Mouse (Mus musculus) forebrain, embryonic 11.5 days (tissue): ENCODE data around the gene Acnat1. TPM values are rescaled to one million over a fixed set of nuclear protein-coding genes. Genes with fewer than 3 reads are reported as not detected.
"Not testable (repeated sequence)": the region's sequence is repeated elsewhere in the genome, so short reads cannot be mapped to it uniquely, and the experiment has no call there.

Source experiments
- ATAC-seq: fragments of 200-750 bp; cut with Nextera tagmentation; replicated peaks from 2 replicates; pipeline ENCODE4 v1.8.0; 2017; ENCODE audit warnings: moderate TSS enrichment; ENCODE audit not compliant: low FRiP score
- DNase-seq: peaks from one replicate; pipeline ENCODE4 v3.0.0-alpha.2; 2017; ENCODE audit warnings: low spot score
- H3K27ac ChIP-seq: fragments of 300-500 bp; sonication (generic); 2 replicates; pipeline ENCODE4 v1.5.1; 2014; ENCODE audit warnings: low read depth, low read length
- H3K27me3 ChIP-seq: fragments of 300-500 bp; sonication (generic); 2 replicates; pipeline ENCODE4 v1.6.1; 2014; ENCODE audit warnings: mild to moderate bottlenecking, low read length, mixed read lengths; ENCODE audit not compliant: control insufficient read depth, insufficient read depth
- H3K36me3 ChIP-seq: fragments of 300-500 bp; sonication (generic); 2 replicates; pipeline ENCODE4 v1.6.1; 2014; ENCODE audit warnings: mild to moderate bottlenecking, low read length, moderate library complexity, mixed read lengths; ENCODE audit not compliant: control insufficient read depth, insufficient read depth
- H3K4me1 ChIP-seq: fragments of 300-500 bp; sonication (generic); replicated peaks from 2 replicates; pipeline ENCODE4 v1.6.1; 2014; ENCODE audit warnings: low read length, mixed read lengths; ENCODE audit not compliant: control insufficient read depth, insufficient read depth
- H3K4me2 ChIP-seq: fragments of 300-500 bp; sonication (generic); 2 replicates; pipeline ENCODE4 v1.6.1; 2014; ENCODE audit warnings: low read depth, mild to moderate bottlenecking, low read length, moderate library complexity, mixed read lengths; ENCODE audit not compliant: severe bottlenecking
- H3K4me3 ChIP-seq: fragments of 300-500 bp; sonication (generic); 2 replicates; pipeline ENCODE4 v1.5.1; 2014; ENCODE audit warnings: low read depth, low read length
- H3K9ac ChIP-seq: fragments of 300-500 bp; sonication (generic); 2 replicates; pipeline ENCODE4 v1.6.1; 2014; ENCODE audit warnings: low read length
- H3K9me3 ChIP-seq: fragments of 300-500 bp; sonication (generic); 2 replicates; pipeline ENCODE4 v1.6.1; 2016; ENCODE audit warnings: low read length, mixed read lengths; ENCODE audit not compliant: control insufficient read depth
- WGBS: fragments of 180-500 bp; shearing (Covaris S2); extraction: QIAGEN DNeasy Blood & Tissue Kit; methylation state at CpG from one replicate; pipeline ENCODE4 v1.1.7; 2014; 5-methylcytosine and 5-hydroxymethylcytosine counted together
- polyA plus RNA-seq: library from polyadenylated mRNA; unstranded; fragments of >200 nt; fragmentation: Nextera tagmentation; extraction: Ambion mirVana; gene quantifications from 2 replicates; pipeline ENCODE4 v1.2.1, GENCODE M21; 2014

The Acnat1 gene
- polyA plus RNA-seq, 1 experiment from 2014 or later = not detected

GRCm38 (mm10) chr4:49410151-49410550 lies 63.6 kb downstream of the Acnat1 start:
- not testable (repeated sequence) for ATAC-seq, H3K9me3 ChIP-seq
- WGBS = 83% methylated on average over 2 of the region's 2 CpGs

GRCm38 (mm10) chr4:49407957-49408356 lies 65.8 kb downstream of the Acnat1 start, which contains the start of gene Acnat2:
Gene Acnat2 (minus strand): TSS chr4:49408151.
- H3K9ac ChIP-seq, H3K27ac ChIP-seq, ATAC-seq, H3K4me1 ChIP-seq, H3K4me3 ChIP-seq, H3K9me3 ChIP-seq, H3K4me2 ChIP-seq, H3K36me3 ChIP-seq, H3K27me3 ChIP-seq, DNase-seq: not testable (repeated sequence)
- WGBS = 88% methylated on average over 5 of the region's 5 CpGs

More at GRCm38 (mm10) chr4:49410151-49410550, 63.6 kb downstream of the Acnat1 start:
- not testable (repeated sequence) for H3K27me3 ChIP-seq, H3K9ac ChIP-seq, H3K4me2 ChIP-seq, H3K4me1 ChIP-seq, DNase-seq, H3K36me3 ChIP-seq, H3K27ac ChIP-seq, H3K4me3 ChIP-seq

Other genes starting within 250 kb of the Acnat1 start
- not detected in 2 replicates for gene Acnat2, start 65.8 kb downstream of the Acnat1 start, polyA plus RNA-seq
- 0.21 and 0.35 TPM in 2 replicates for gene Baat, start 32.6 kb upstream of the Acnat1 start, polyA plus RNA-seq
- 91.2 and 96.8 TPM in 2 replicates for gene Mrpl50, start 47.2 kb upstream of the Acnat1 start, polyA plus RNA-seq
- 13.2 and 14.5 TPM in 2 replicates for gene Zfp189, start 47.3 kb upstream of the Acnat1 start, polyA plus RNA-seq
- not detected in 2 replicates for gene Aldob, start 75.6 kb upstream of the Acnat1 start, polyA plus RNA-seq
- gene Tmem246, start 124.0 kb upstream of the Acnat1 start, polyA plus RNA-seq = 17.3 and 18.8 TPM in 2 replicates
- gene Rnf20, start 158.1 kb upstream of the Acnat1 start, polyA plus RNA-seq = 71.7 and 76.9 TPM in 2 replicates
- not detected in 2 replicates for gene Ppp3r2, start 208.1 kb upstream of the Acnat1 start, polyA plus RNA-seq